Mouse (Mus musculus): ENCODE data around the gene Fbxl5. TPM values are rescaled to one million over a fixed set of nuclear protein-coding genes. Genes with fewer than 3 reads are reported as not detected.

The Fbxl5 gene
- total and polyA plus RNA-seq, 3 experiments: 20.0 to 124 (median 64.5) TPM

DNA sequence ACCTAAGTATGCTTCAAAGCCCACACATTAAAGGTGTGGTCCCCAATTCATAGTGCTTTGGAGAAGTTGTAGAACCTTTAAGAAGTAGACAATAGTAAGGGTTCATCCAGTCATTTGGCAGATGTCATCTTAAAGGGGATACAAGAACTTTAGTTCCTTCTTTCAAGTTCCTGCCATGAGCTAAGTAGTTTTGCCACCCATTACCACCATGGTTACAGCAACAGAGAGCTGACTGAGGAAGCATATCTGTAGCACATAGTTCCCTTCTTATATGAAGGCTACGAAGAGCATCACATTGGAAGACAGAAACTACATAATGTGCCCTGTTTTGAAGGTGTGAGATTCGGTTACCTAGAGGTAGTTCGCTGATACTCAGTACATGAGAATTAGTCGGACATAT, 34.8 kb downstream of the Fbxl5 start:
- H3K4me3 ChIP-seq (ENCODE audit: low read depth, low read length): no peak overlapping the region
- DNase-seq (ENCODE audit: low spot score) (no peak), ATAC-seq (ENCODE audit: extremely low read depth, insufficient number of reproducible peaks, low FRiP score, poor library complexity, severe bottlenecking) (no peak)
- H3K9me3 ChIP-seq (replicated peaks): no peaks in the 10 kb centered on the region
- H3K36me3 ChIP-seq (replicated peaks): no peaks in the 10 kb centered on the region
- H3K27me3 ChIP-seq (ENCODE audit: insufficient read depth, low read length): peaks cover 17% of the 10 kb centered on the region
- H3K4me1 ChIP-seq (ENCODE audit: insufficient read depth, low read depth, low read length): peaks cover 9% of the 10 kb centered on the region
- TF ChIP-seq CTCF (IDR thresholded peaks at IDR 0.05; ENCODE audit: low read depth, low read length) (no peak), GATA1 (IDR thresholded peaks at IDR 0.05; ENCODE audit: borderline replicate concordance, low read length) (no peak), TAL1 (conservative IDR thresholded peaks at IDR 0.05; ENCODE audit: low read depth, low read length) (no peak), GATA2 (IDR thresholded peaks at IDR 0.05; ENCODE audit: borderline replicate concordance, low read depth, low read length) (no peak), POLR2AphosphoS5 (IDR thresholded peaks at IDR 0.05; ENCODE audit: insufficient replicate concordance, low read depth, low read length) (no peak)

DNA sequence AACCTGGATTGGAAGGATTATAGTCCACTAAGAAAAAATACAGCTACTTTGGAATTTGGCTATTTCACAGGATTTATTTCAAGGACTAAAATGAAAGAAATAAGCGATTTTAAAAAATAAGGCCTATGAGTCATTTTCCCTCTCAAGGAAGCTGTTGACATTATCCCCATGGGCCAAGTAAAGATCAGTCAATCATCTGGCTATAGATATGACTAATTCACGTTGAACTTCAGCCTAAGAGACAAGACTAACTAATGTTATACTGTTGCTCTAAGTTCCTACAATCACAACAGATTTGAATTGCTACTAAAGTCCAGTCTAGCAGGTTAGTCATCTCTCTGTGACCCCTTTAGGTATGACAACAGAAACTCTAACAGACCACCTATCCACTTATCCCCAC, 37.4 kb downstream of the Fbxl5 start:
- Histone ChIP-seq H3K9me3 (replicated peaks) (no peaks in the 10 kb centered on the region), H3K4me1 (ENCODE audit: insufficient read depth, low read depth, low read length) (peaks cover 22% of the 10 kb centered on the region), H3K36me3 (replicated peaks) (no peaks in the 10 kb centered on the region), H3K27me3 (ENCODE audit: insufficient read depth, low read length) (peaks cover 15% of the 10 kb centered on the region), H3K4me3 (ENCODE audit: low read depth, low read length) (no peak overlapping the region)
- DNase-seq (ENCODE audit: low spot score): no peak
- ATAC-seq (ENCODE audit: extremely low read depth, insufficient number of reproducible peaks, low FRiP score, poor library complexity, severe bottlenecking): no peak
- no peak for TF ChIP-seq GATA1 (IDR thresholded peaks at IDR 0.05; ENCODE audit: borderline replicate concordance, low read length)
- TF ChIP-seq POLR2AphosphoS5 (IDR thresholded peaks at IDR 0.05; ENCODE audit: insufficient replicate concordance, low read depth, low read length): no peak
- no peak for TF ChIP-seq CTCF (IDR thresholded peaks at IDR 0.05; ENCODE audit: low read depth, low read length)
- no peak for TF ChIP-seq GATA2 (IDR thresholded peaks at IDR 0.05; ENCODE audit: borderline replicate concordance, low read depth, low read length)
- no peak for TF ChIP-seq TAL1 (conservative IDR thresholded peaks at IDR 0.05; ENCODE audit: low read depth, low read length)

DNA sequence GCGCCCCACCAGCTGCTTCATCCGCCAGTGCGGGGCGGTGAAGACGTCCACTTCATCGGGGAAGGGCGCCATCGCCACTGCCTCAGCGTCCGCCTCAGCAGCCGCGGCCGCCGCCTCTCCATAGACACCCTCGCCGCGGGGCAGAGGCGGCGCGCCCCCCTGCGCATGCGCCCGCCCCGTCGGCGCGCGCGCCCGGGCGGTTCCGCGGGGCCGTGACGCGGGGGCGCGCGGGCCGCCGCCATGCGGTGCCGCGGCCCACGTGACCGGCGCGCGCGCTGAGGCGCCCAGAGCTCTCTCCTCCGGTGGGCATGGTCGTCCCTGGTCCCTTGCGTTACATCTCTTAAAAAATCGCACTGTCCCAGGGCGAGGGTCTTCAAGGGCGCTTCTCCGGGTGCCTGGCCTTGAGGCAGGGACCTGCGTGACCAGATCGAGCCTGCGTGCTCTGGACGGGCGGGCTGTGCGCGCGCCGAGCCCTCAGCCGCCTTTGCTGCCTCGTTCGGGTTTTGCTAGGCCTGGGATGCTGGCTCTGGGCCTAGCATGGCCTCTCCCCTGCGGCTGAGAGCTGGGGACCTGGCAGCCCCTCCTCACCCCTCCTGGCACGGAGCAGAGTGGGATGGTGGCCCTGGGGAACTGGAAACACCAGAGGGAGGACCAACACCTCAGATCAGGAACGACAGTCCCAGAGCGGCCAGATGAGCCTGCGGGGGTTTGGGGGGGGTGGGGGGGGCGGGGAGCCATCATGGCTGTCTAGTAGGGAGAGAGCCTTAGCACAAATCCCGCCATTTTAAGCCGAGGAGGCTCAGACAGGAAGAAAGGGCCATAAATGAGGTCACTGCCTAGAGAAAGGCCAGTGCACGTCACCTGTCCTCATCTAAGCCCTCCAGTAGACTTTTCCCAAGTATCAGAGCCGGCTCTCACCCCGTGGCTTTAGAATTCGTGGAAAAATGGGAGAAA, 39.2 kb downstream of the Fbxl5 start:
- peak; percentile 79 for DNase-seq (ENCODE audit: low spot score)
- peaks cover 5% of the 10 kb centered on the region for H3K36me3 ChIP-seq (replicated peaks)
- no peaks in the 10 kb centered on the region for H3K9me3 ChIP-seq (replicated peaks)
- peaks cover 29% of the 10 kb centered on the region for H3K4me1 ChIP-seq (ENCODE audit: insufficient read depth, low read depth, low read length)
- TF ChIP-seq CTCF (IDR thresholded peaks at IDR 0.05; ENCODE audit: low read depth, low read length) (no peak), GATA2 (IDR thresholded peaks at IDR 0.05; ENCODE audit: borderline replicate concordance, low read depth, low read length) (no peak), GATA1 (IDR thresholded peaks at IDR 0.05; ENCODE audit: borderline replicate concordance, low read length) (no peak), POLR2AphosphoS5 (IDR thresholded peaks at IDR 0.05; ENCODE audit: insufficient replicate concordance, low read depth, low read length) (no peak), TAL1 (conservative IDR thresholded peaks at IDR 0.05; ENCODE audit: low read depth, low read length) (no peak)
- ATAC-seq (ENCODE audit: extremely low read depth, insufficient number of reproducible peaks, low FRiP score, poor library complexity, severe bottlenecking): peak; percentile 40; the same call in 1 of the 2 replicates
- H3K27me3 ChIP-seq (ENCODE audit: insufficient read depth, low read length): peaks cover 5% of the 10 kb centered on the region; the same call in 1 of the 2 replicates
- H3K4me3 ChIP-seq (ENCODE audit: low read depth, low read length): peak overlapping the region; percentile 95

DNA sequence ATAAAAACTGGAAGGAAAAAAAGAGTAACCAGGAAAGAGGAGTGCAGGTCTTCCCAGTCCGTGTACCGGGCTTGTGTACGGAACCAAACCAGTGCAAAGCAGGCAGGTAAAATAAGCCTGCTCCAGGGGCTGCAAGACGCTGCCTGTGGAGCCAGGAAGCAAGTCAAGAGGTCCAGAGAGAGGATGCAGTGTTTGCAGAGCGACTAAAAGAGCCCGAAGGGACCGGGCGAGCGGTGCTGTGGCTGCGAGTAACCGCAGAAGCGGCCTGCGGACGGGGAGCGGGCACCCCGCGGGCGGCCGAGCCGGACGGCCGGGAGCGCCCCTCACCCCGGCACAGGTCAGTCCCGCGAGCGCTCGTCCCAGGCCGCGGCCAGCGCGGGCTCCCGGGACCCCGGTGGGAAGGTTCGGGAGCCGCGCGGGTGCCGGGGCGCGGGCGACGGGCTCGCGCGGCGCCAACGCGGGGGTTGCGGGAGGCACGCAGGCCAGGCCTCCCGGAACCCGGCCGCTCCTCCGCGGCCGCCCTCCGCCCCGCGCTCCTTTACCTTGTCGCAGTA, 39.9 kb downstream of the Fbxl5 start:
- H3K9me3 ChIP-seq (replicated peaks): no peaks in the 10 kb centered on the region
- TF ChIP-seq POLR2AphosphoS5 (IDR thresholded peaks at IDR 0.05; ENCODE audit: insufficient replicate concordance, low read depth, low read length): no peak
- no peak for TF ChIP-seq CTCF (IDR thresholded peaks at IDR 0.05; ENCODE audit: low read depth, low read length)
- no peaks in the 10 kb centered on the region; the same call in 1 of the 2 replicates for H3K27me3 ChIP-seq (ENCODE audit: insufficient read depth, low read length)
- peak overlapping the region; percentile 95 for H3K4me3 ChIP-seq (ENCODE audit: low read depth, low read length)
- H3K36me3 ChIP-seq (replicated peaks): peaks cover 5% of the 10 kb centered on the region
- no peak for ATAC-seq (ENCODE audit: extremely low read depth, insufficient number of reproducible peaks, low FRiP score, poor library complexity, severe bottlenecking)
- peak; percentile 29 for DNase-seq (ENCODE audit: low spot score)
- H3K4me1 ChIP-seq (ENCODE audit: insufficient read depth, low read depth, low read length): peaks cover 34% of the 10 kb centered on the region

DNA sequence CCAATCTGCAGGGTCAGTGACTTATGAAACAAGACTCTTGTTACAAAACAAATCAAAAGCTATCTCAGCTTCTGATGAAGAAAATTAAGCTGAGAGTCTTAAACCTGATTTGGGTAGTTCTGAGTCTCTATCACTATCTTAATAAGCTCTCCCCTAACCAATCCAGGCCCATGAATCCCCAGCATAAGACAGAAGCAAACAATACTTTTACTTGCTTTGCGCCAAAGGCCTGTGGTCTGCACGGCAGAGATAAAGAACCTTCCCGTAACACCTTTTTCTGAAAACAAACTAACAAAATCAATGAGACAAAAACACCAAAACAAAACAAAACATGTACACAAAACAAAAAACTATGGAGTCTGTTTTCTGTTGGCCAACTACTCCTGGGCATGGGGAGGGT, 42.9 kb downstream of the Fbxl5 start:
- Histone ChIP-seq H3K4me1 (ENCODE audit: insufficient read depth, low read depth, low read length) (peaks cover 37% of the 10 kb centered on the region), H3K27me3 (ENCODE audit: insufficient read depth, low read length) (no peaks in the 10 kb centered on the region), H3K9me3 (replicated peaks) (no peaks in the 10 kb centered on the region), H3K4me3 (ENCODE audit: low read depth, low read length) (no peak overlapping the region), H3K36me3 (replicated peaks) (peaks cover 5% of the 10 kb centered on the region)
- 0 out of 2 replicates have a peak, but pooled peaks have one; percentile 21 for TF ChIP-seq TAL1 (conservative IDR thresholded peaks at IDR 0.05; ENCODE audit: low read depth, low read length)
- no peak for TF ChIP-seq POLR2AphosphoS5 (IDR thresholded peaks at IDR 0.05; ENCODE audit: insufficient replicate concordance, low read depth, low read length)
- TF ChIP-seq CTCF (IDR thresholded peaks at IDR 0.05; ENCODE audit: low read depth, low read length): no peak
- TF ChIP-seq GATA1 (IDR thresholded peaks at IDR 0.05; ENCODE audit: borderline replicate concordance, low read length): no peak
- no peak for TF ChIP-seq GATA2 (IDR thresholded peaks at IDR 0.05; ENCODE audit: borderline replicate concordance, low read depth, low read length)
- DNase-seq (ENCODE audit: low spot score) (no peak), ATAC-seq (ENCODE audit: extremely low read depth, insufficient number of reproducible peaks, low FRiP score, poor library complexity, severe bottlenecking) (no peak)

DNA sequence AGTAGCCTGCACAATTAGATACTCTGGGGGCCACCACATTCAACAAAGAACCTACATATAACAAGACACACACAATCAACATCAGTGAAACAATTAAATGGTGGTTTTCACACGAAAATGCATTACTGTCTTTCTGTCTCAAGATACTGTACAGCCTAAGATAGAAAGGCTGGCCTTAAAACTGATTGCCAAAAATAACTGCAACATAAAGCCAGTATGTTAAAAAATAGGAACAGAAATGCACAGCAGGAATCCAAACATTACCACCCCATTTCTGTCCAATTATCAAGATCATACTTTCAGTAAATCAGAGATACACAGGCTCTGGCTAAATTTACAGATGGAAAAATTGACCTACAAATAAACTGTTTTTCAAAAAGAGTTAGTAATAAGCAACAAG, 44.4 kb downstream of the Fbxl5 start:
- H3K36me3 ChIP-seq (replicated peaks): peaks cover 12% of the 10 kb centered on the region
- no peaks in the 10 kb centered on the region for H3K27me3 ChIP-seq (ENCODE audit: insufficient read depth, low read length)
- TF ChIP-seq POLR2AphosphoS5 (IDR thresholded peaks at IDR 0.05; ENCODE audit: insufficient replicate concordance, low read depth, low read length): no peak
- no peak for TF ChIP-seq CTCF (IDR thresholded peaks at IDR 0.05; ENCODE audit: low read depth, low read length)
- no peak for TF ChIP-seq TAL1 (conservative IDR thresholded peaks at IDR 0.05; ENCODE audit: low read depth, low read length)
- TF ChIP-seq GATA1 (IDR thresholded peaks at IDR 0.05; ENCODE audit: borderline replicate concordance, low read length): no peak
- no peak for TF ChIP-seq GATA2 (IDR thresholded peaks at IDR 0.05; ENCODE audit: borderline replicate concordance, low read depth, low read length)
- H3K9me3 ChIP-seq (replicated peaks): no peaks in the 10 kb centered on the region
- H3K4me3 ChIP-seq (ENCODE audit: low read depth, low read length): no peak overlapping the region
- peaks cover 27% of the 10 kb centered on the region for H3K4me1 ChIP-seq (ENCODE audit: insufficient read depth, low read depth, low read length)
- DNase-seq (ENCODE audit: low spot score) (no peak), ATAC-seq (ENCODE audit: extremely low read depth, insufficient number of reproducible peaks, low FRiP score, poor library complexity, severe bottlenecking) (no peak)

All from G1E (cell line).